Mouse (Mus musculus): ENCODE data around the gene Rgs10. TPM values are rescaled to one million over a fixed set of nuclear protein-coding genes. Genes with fewer than 3 reads are reported as not detected.

Rgs10 gene
- polyA plus RNA-seq, 1 experiment from 2014 or later, result 21.8 TPM

DNA sequence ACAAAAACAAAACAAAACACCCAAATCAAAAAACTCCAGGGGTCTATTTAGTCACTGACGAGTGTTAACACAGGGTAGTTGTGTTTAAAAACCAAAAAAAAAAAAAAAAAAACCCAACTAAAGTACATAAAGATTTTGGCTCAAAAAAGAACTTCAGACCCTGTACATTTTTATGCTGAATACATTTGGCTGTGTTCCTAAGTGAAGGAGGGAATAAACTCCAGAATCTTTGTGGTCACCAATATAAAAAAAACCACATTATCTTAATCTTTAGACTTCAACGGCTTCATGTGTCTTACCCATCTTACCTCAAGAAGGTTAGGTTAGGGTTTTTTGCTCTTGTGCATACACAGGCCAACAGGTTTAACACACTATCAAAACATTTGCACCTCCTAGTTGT is 22.0 kb upstream of the Rgs10 start:
- 86% methylated on average over 2 of the region's 2 CpGs for WGBS
- H3K36me3 ChIP-seq (ENCODE audit: control insufficient read depth, insufficient read depth, low read length), result peaks cover 52% of the 10 kb centered on the region
- no peak for DNase-seq (ENCODE audit: low spot score)

DNA sequence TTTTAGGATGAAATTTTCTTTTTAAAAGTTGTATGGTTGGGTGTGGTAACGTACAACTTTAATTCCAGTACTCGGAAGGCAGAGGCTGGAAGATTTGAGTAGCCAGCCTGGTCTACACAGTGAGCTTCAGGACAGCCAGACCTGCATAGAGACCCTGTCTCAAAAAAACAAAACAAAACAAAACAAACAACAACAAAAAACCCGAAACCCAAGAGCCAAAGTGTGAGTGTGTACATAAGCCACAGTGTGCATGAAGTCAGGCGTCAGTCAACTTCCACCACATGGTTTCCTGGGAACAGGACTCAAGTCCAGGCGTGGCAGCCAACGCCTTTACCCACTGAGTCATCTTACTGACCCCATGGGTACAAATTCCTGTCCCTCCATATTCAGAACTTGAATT is 20.7 kb upstream of the Rgs10 start:
- peaks cover 39% of the 10 kb centered on the region for H3K36me3 ChIP-seq (ENCODE audit: control insufficient read depth, insufficient read depth, low read length)
- no peaks in the 10 kb centered on the region for H3K9me3 ChIP-seq (replicated peaks; ENCODE audit: control insufficient read depth, low read length)
- no peak for DNase-seq (ENCODE audit: low spot score)
- 96% methylated on average over 6 of the region's 6 CpGs for WGBS
- no peak for ATAC-seq
- no peak overlapping the region for H3K4me2 ChIP-seq (ENCODE audit: low read length)
- H3K27me3 ChIP-seq (replicated peaks; ENCODE audit: control insufficient read depth, insufficient read depth, low read length), result no peaks in the 10 kb centered on the region
- no peaks in the 10 kb centered on the region for H3K4me1 ChIP-seq (ENCODE audit: control insufficient read depth, insufficient read depth, low read length)
- no peak overlapping the region for H3K9ac ChIP-seq (ENCODE audit: low read length)
- H3K27ac ChIP-seq (ENCODE audit: low read depth, low read length), result no peak overlapping the region
- H3K4me3 ChIP-seq (ENCODE audit: low read depth, low read length), result no peak overlapping the region

More for the DNA sequence above, 22.0 kb upstream of the Rgs10 start:
- no peak overlapping the region for H3K4me2 ChIP-seq (ENCODE audit: low read length)
- H3K27me3 ChIP-seq (replicated peaks; ENCODE audit: control insufficient read depth, insufficient read depth, low read length), result no peaks in the 10 kb centered on the region
- no peaks in the 10 kb centered on the region for H3K9me3 ChIP-seq (replicated peaks; ENCODE audit: control insufficient read depth, low read length)
- H3K9ac ChIP-seq (ENCODE audit: low read length), result no peak overlapping the region
- no peak overlapping the region for H3K4me3 ChIP-seq (ENCODE audit: low read depth, low read length)
- H3K4me1 ChIP-seq (ENCODE audit: control insufficient read depth, insufficient read depth, low read length), result no peaks in the 10 kb centered on the region
- ATAC-seq, result no peak
- H3K27ac ChIP-seq (ENCODE audit: low read depth, low read length), result no peak overlapping the region

DNA sequence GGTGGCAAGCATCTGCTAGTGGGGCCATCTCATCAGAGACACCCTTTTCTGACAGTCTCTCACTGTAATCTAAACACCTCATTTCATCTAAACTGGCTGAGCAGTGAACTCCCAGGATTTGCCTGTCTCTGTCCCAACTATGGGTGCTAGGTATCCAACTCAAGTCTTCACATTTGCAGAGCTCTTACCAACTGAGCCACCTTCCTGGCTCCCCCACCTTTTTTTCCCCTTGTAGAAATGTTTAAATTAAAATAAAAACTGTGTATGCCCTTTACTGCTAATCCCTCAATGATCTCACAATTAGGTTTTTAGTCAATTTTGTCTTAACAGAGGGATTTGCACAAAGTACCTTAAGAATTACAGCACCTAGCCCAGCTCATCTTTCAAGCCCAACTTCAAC is 19.6 kb upstream of the Rgs10 start:
- ATAC-seq, result no peak
- peaks cover 29% of the 10 kb centered on the region for H3K36me3 ChIP-seq (ENCODE audit: control insufficient read depth, insufficient read depth, low read length)
- H3K4me3 ChIP-seq (ENCODE audit: low read depth, low read length), result no peak overlapping the region
- H3K4me1 ChIP-seq (ENCODE audit: control insufficient read depth, insufficient read depth, low read length), result no peaks in the 10 kb centered on the region
- H3K4me2 ChIP-seq (ENCODE audit: low read length), result no peak overlapping the region
- no peaks in the 10 kb centered on the region for H3K27me3 ChIP-seq (replicated peaks; ENCODE audit: control insufficient read depth, insufficient read depth, low read length)
- DNase-seq (ENCODE audit: low spot score), result no peak
- H3K9me3 ChIP-seq (replicated peaks; ENCODE audit: control insufficient read depth, low read length), result no peaks in the 10 kb centered on the region
- H3K27ac ChIP-seq (ENCODE audit: low read depth, low read length), result no peak overlapping the region
- no peak overlapping the region for H3K9ac ChIP-seq (ENCODE audit: low read length)

DNA sequence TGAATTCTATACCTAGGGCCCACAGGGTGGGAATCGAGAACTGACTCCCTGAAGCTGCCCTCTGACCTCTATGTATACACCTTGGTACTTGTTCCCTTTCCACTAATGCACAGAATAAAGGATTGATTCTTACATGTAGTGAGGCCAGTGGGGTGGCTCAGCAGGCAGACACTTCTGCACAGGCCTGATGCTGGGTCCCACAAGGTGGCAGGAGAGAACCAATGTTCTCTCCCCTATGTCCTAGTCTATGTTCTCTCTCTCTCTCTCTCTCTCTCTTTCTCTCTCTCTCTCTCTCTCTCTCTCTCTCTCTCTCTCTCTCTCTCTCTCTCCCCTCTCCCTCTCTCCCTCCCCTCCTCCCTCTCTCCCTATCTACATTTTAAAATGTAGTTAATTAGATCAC is 14.7 kb upstream of the Rgs10 start:
- Histone ChIP-seq H3K4me2 (ENCODE audit: low read length) (no peak overlapping the region), H3K4me1 (ENCODE audit: control insufficient read depth, insufficient read depth, low read length) (no peaks in the 10 kb centered on the region), H3K36me3 (ENCODE audit: control insufficient read depth, insufficient read depth, low read length) (no peaks in the 10 kb centered on the region), H3K9ac (ENCODE audit: low read length) (no peak overlapping the region), H3K27me3 (replicated peaks; ENCODE audit: control insufficient read depth, insufficient read depth, low read length) (no peaks in the 10 kb centered on the region), H3K9me3 (replicated peaks; ENCODE audit: control insufficient read depth, low read length) (no peaks in the 10 kb centered on the region), H3K27ac (ENCODE audit: low read depth, low read length) (no peak overlapping the region), H3K4me3 (ENCODE audit: low read depth, low read length) (no peak overlapping the region)
- WGBS, result 71% methylated on average over 1 of the region's 1 CpGs
- ATAC-seq, result no peak
- peak; percentile 30 for DNase-seq (ENCODE audit: low spot score)

DNA sequence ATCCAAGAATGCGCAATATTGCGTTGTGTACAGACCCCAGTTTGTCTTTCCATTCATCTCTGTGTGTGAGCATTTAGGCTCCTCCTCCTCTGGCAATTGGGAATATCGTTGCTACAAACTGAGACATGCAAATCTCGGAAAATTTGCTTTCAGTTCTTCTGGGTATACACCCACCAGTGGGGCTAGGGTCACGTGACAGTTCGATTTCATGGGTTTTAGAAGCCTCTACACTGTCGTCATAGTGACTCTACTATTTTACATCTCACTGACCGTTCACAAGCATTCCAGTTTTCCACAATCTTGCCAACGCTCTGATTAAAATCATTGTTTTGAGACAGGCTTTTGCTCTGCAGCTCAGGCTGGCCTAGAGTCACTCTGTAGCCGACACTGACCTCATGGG is 14.0 kb upstream of the Rgs10 start:
- 67% methylated on average over 10 of the region's 10 CpGs for WGBS
- no peak overlapping the region for H3K9ac ChIP-seq (ENCODE audit: low read length)
- ATAC-seq, result no peak
- no peak overlapping the region for H3K4me2 ChIP-seq (ENCODE audit: low read length)
- no peaks in the 10 kb centered on the region for H3K27me3 ChIP-seq (replicated peaks; ENCODE audit: control insufficient read depth, insufficient read depth, low read length)
- no peaks in the 10 kb centered on the region for H3K36me3 ChIP-seq (ENCODE audit: control insufficient read depth, insufficient read depth, low read length)
- H3K27ac ChIP-seq (ENCODE audit: low read depth, low read length), result no peak overlapping the region
- no peak overlapping the region for H3K4me3 ChIP-seq (ENCODE audit: low read depth, low read length)
- no peaks in the 10 kb centered on the region for H3K4me1 ChIP-seq (ENCODE audit: control insufficient read depth, insufficient read depth, low read length)
- DNase-seq (ENCODE audit: low spot score), result no peak
- H3K9me3 ChIP-seq (replicated peaks; ENCODE audit: control insufficient read depth, low read length), result no peaks in the 10 kb centered on the region

DNA sequence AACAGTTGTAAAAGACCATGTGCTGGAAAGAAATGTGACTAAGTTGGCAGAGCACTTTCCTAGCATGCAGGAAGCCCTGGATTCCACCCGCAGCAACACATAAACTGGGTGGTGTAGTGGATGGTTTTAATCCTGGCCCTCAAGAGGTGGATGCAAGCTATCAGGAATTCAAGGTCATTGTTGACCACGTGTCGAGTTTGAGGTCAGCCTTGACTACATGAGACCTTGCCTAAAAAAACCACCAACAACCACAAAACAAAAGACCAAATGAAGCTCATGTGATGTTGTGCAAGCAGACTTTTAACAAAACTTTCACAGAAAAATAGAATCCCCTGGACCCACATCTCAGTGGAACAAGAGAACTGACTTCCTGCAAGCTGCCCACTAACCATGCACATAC is 3.9 kb upstream of the Rgs10 start:
- DNase-seq (ENCODE audit: low spot score), result no peak
- peaks cover 3% of the 10 kb centered on the region; the same call in 1 of the 2 replicates for H3K4me1 ChIP-seq (ENCODE audit: control insufficient read depth, insufficient read depth, low read length)
- H3K4me3 ChIP-seq (ENCODE audit: low read depth, low read length), result no peak overlapping the region
- WGBS, result 73% methylated on average over 3 of the region's 3 CpGs
- H3K4me2 ChIP-seq (ENCODE audit: low read length), result no peak overlapping the region
- no peak overlapping the region for H3K9ac ChIP-seq (ENCODE audit: low read length)
- no peak for ATAC-seq
- peaks cover 27% of the 10 kb centered on the region for H3K27me3 ChIP-seq (replicated peaks; ENCODE audit: control insufficient read depth, insufficient read depth, low read length)
- H3K36me3 ChIP-seq (ENCODE audit: control insufficient read depth, insufficient read depth, low read length), result no peaks in the 10 kb centered on the region
- no peaks in the 10 kb centered on the region for H3K9me3 ChIP-seq (replicated peaks; ENCODE audit: control insufficient read depth, low read length)
- H3K27ac ChIP-seq (ENCODE audit: low read depth, low read length), result no peak overlapping the region

DNA sequence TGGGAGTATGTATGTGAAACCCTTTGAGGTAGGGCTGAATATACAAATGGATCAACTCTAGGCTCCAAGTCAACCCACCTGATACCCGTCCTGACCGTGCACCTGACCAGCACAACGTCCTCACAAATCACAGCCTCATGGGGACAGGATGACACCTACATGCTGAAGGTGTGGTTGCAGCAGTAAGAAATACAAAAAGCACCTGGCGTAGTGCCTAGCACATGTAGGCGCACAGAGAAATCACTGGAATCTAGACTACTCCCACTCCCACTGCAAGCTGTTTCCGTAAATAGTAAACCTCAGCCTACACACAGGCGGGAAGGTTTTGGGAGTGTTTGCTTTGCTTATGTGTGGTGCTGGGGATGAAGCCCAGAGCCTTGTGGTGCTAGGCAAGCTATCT is 3.1 kb upstream of the Rgs10 start:
- no peak for DNase-seq (ENCODE audit: low spot score)
- Histone ChIP-seq H3K4me3 (ENCODE audit: low read depth, low read length) (no peak overlapping the region), H3K27me3 (replicated peaks; ENCODE audit: control insufficient read depth, insufficient read depth, low read length) (peaks cover 35% of the 10 kb centered on the region), H3K9me3 (replicated peaks; ENCODE audit: control insufficient read depth, low read length) (no peaks in the 10 kb centered on the region), H3K4me1 (ENCODE audit: control insufficient read depth, insufficient read depth, low read length) (peaks cover 6% of the 10 kb centered on the region; the same call in 1 of the 2 replicates), H3K4me2 (ENCODE audit: low read length) (no peak overlapping the region), H3K27ac (ENCODE audit: low read depth, low read length) (no peak overlapping the region), H3K9ac (ENCODE audit: low read length) (no peak overlapping the region), H3K36me3 (ENCODE audit: control insufficient read depth, insufficient read depth, low read length) (no peaks in the 10 kb centered on the region)
- WGBS, result 88% methylated on average over 7 of the region's 7 CpGs
- ATAC-seq, result no peak

DNA sequence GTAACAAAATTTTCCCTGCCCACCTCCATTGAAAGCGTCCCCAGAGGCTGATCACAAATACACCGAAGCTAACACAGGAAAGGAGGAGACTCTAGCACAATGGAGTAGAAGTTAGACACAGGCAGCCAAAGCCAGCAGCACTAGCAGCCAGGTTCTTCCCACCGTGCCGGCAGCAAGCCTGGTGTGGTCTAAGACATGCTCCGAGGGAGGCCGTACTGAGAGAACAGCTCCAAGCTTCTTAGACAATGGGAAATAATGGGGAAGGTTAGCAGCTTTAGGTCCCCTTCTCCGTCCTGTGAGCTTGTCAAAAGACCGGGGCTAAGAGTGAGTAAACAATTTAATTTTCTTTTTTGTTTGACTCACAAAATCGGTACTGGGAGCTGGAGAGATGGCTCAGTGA is 1.1 kb upstream of the Rgs10 start:
- H3K27me3 ChIP-seq (replicated peaks; ENCODE audit: control insufficient read depth, insufficient read depth, low read length), result peaks cover 45% of the 10 kb centered on the region
- H3K4me3 ChIP-seq (ENCODE audit: low read depth, low read length), result no peak overlapping the region
- ATAC-seq (no peak), DNase-seq (ENCODE audit: low spot score) (no peak)
- H3K4me2 ChIP-seq (ENCODE audit: low read length), result no peak overlapping the region
- no peaks in the 10 kb centered on the region for H3K36me3 ChIP-seq (ENCODE audit: control insufficient read depth, insufficient read depth, low read length)
- no peak overlapping the region for H3K27ac ChIP-seq (ENCODE audit: low read depth, low read length)
- 3% methylated on average over 9 of the region's 9 CpGs for WGBS
- H3K9ac ChIP-seq (ENCODE audit: low read length), result no peak overlapping the region
- H3K4me1 ChIP-seq (ENCODE audit: control insufficient read depth, insufficient read depth, low read length), result peaks cover 6% of the 10 kb centered on the region; the same call in 1 of the 2 replicates
- no peaks in the 10 kb centered on the region for H3K9me3 ChIP-seq (replicated peaks; ENCODE audit: control insufficient read depth, low read length)

DNA sequence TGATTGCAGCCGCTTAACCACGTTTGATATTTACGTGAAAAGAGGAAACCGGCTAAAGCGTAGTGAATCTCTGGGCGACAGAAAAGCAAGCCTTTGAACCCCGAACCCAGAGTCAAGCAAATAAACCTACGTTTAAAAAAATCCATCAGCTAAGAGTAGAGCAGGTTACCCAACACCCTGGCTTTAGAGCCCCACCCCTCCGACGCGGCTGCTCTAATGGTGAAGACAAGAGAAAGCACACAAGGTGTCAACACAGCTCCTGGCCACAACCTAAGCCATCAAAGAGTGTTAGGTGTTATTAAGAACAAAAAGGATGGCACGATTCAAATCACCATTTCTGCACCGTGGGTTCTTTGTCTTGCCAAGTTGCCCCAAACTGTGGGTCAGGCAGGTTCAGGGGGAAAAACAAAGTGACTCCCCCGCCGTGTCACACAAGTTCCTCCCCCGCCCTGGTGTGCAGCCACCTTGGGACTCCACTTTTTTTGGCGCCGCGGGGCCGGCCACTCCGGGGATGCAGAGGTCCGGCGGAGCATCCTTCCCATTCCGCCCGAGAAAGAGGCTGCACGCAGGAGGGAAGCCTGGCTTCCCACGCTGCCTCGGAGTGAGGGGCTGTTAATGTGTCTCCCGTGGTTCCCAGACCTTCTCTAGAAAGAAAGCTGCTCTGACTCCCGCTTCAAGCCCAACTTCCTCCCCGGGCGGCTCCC is 1.2 kb downstream of the Rgs10 start:
- Histone ChIP-seq H3K27ac (ENCODE audit: low read depth, low read length) (no peak overlapping the region), H3K4me1 (ENCODE audit: control insufficient read depth, insufficient read depth, low read length) (peaks cover 6% of the 10 kb centered on the region; the same call in 1 of the 2 replicates), H3K9me3 (replicated peaks; ENCODE audit: control insufficient read depth, low read length) (no peaks in the 10 kb centered on the region), H3K4me2 (ENCODE audit: low read length) (peak overlapping the region; percentile 97), H3K27me3 (replicated peaks; ENCODE audit: control insufficient read depth, insufficient read depth, low read length) (peaks cover 48% of the 10 kb centered on the region), H3K36me3 (ENCODE audit: control insufficient read depth, insufficient read depth, low read length) (no peaks in the 10 kb centered on the region), H3K9ac (ENCODE audit: low read length) (peak overlapping the region; percentile 66), H3K4me3 (ENCODE audit: low read depth, low read length) (peak overlapping the region; percentile 66)
- ATAC-seq, result no peak; the same call in 1 of the 2 replicates
- 3% methylated on average over 32 of the region's 32 CpGs for WGBS
- DNase-seq (ENCODE audit: low spot score), result peak; percentile 33
